Mouse (Mus musculus) limb, embryonic 14.5 days (tissue): ENCODE measurements around the gene Rbfox1. TPM values are rescaled to one million over a fixed set of nuclear protein-coding genes. Genes with fewer than 3 reads are reported as not detected.

Experiments used
- ATAC-seq: fragments of 200-750 bp; cut with Nextera tagmentation; 2 replicates; pipeline ENCODE4 v1.8.0; 2017; ENCODE audit warnings: low read depth, moderate number of reproducible peaks, moderate TSS enrichment; ENCODE audit not compliant: low FRiP score
- DNase-seq: peaks from one replicate; pipeline ENCODE4 v3.0.0-alpha.2; 2015; ENCODE audit warnings: low spot score
- H3K27ac ChIP-seq: fragments of 300-500 bp; sonication (generic); replicated peaks from 2 replicates; pipeline ENCODE4 v1.5.1; 2014; ENCODE audit warnings: low read depth, mild to moderate bottlenecking, low read length, moderate library complexity, mixed read lengths
- H3K27me3 ChIP-seq: fragments of 300-500 bp; sonication (generic); 2 replicates; pipeline ENCODE4 v1.6.1; 2014; ENCODE audit warnings: low read length, mixed read lengths; ENCODE audit not compliant: control insufficient read depth, insufficient read depth
- H3K36me3 ChIP-seq: fragments of 300-500 bp; sonication (generic); 2 replicates; pipeline ENCODE4 v1.6.1; 2014; ENCODE audit warnings: mild to moderate bottlenecking, low read length, moderate library complexity, mixed read lengths; ENCODE audit not compliant: control insufficient read depth, insufficient read depth
- H3K4me1 ChIP-seq: fragments of 300-500 bp; sonication (generic); 2 replicates; pipeline ENCODE4 v1.6.1; 2014; ENCODE audit warnings: antibody characterized with exemption, low read length, mixed read lengths; ENCODE audit not compliant: control insufficient read depth, insufficient read depth
- H3K4me2 ChIP-seq: fragments of 300-500 bp; sonication (generic); replicated peaks from 2 replicates; pipeline ENCODE4 v1.6.1; 2014; ENCODE audit warnings: low read depth, mild to moderate bottlenecking, low read length, moderate library complexity; ENCODE audit not compliant: severe bottlenecking
- H3K4me3 ChIP-seq: fragments of 300-500 bp; sonication (generic); replicated peaks from 2 replicates; pipeline ENCODE4 v1.5.1; 2014; ENCODE audit warnings: low read length
- H3K9ac ChIP-seq: fragments of 300-500 bp; sonication (generic); 2 replicates; pipeline ENCODE4 v1.6.1; 2014; ENCODE audit warnings: mild to moderate bottlenecking, low read depth, low read length, moderate library complexity; ENCODE audit not compliant: severe bottlenecking
- H3K9me3 ChIP-seq: fragments of 300-500 bp; sonication (generic); 2 replicates; pipeline ENCODE4 v1.6.1; 2016; ENCODE audit warnings: low read length; ENCODE audit not compliant: control insufficient read depth
- POLR2A ChIP-seq: fragments of 200-500 bp; IDR thresholded peaks from 2 replicates; pipeline ENCODE4 v1.8.0; 2012; ENCODE audit warnings: inconsistent platforms, mild to moderate bottlenecking, moderate library complexity, borderline replicate concordance; ENCODE audit not compliant: insufficient read depth, insufficient read length; ENCODE audit errors: extremely low read depth
- whole genome bisulfite sequencing: fragments of 180-500 bp; shearing (Covaris S2); extraction: QIAGEN DNeasy Blood & Tissue Kit; methylation state at CpG from one replicate; pipeline ENCODE4 v1.1.7; 2014; 5-methylcytosine and 5-hydroxymethylcytosine counted together
- polyA plus RNA-seq, 2 experiments: library from polyadenylated mRNA; depleted of rRNA in 1 of 2; stranded (reverse) in 1 of 2; unstranded in 1 of 2; fragments of >200 nt; fragmentation: Nextera tagmentation in 1 of 2; extraction: Ambion mirVana in 1 of 2; gene quantifications; 2 replicates each; pipeline versions ENCODE4 v1.2.1 to v1.2.3; 2012 to 2014

The Rbfox1 gene
- polyA plus RNA-seq, 2 experiments = 3.8 to 6.0 TPM

DNA sequence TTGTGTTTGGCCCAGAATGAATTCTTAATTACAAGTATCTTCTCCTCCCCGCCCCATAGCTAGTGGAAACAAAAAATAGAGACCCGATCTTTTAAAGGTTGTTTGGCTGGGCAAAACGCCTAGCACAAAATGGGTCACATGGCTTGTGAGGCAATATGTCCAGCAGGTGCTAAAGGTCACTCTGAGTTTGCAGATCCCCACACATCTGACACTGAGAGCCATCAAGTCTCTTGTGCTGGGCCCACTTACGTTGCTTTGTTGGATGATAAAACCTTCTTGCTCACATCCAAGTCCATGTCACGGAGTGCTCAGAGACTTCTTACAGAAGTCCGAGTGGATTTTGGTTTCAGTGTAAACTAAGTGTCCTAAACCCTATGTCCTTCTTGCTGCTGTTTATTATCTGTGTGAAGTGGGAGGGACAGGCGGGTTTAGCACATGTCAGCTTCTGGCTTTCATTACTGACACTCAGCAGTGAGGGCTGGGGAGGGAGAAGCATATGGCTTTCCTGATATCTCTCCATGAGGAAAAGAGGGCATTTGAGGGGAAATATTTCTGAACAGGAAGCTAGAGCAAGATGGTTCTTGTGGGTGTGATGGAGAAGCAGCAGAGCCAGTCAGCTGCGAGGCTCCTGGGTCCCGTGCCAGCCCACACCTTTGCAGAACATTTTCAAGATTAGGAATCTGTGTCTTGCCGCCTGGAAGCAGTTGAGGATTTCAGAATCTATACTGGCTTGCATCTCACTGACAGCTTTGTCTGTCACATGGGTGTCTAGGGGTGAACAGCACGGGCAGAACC, 1214.5 kb downstream of the Rbfox1 start:
- no peak overlapping the region for H3K4me2 ChIP-seq
- no peak overlapping the region for H3K27ac ChIP-seq
- DNase-seq (no peak), ATAC-seq (no peak)
- 39% methylated on average over 11 of the region's 11 CpGs for WGBS
- no peaks in the 10 kb centered on the region for H3K36me3 ChIP-seq
- H3K4me3 ChIP-seq = no peak overlapping the region
- no peaks in the 10 kb centered on the region for H3K27me3 ChIP-seq
- no peak for TF ChIP-seq POLR2A
- no peak overlapping the region for H3K9ac ChIP-seq
- H3K9me3 ChIP-seq = no peaks in the 10 kb centered on the region
- no peaks in the 10 kb centered on the region for H3K4me1 ChIP-seq

DNA sequence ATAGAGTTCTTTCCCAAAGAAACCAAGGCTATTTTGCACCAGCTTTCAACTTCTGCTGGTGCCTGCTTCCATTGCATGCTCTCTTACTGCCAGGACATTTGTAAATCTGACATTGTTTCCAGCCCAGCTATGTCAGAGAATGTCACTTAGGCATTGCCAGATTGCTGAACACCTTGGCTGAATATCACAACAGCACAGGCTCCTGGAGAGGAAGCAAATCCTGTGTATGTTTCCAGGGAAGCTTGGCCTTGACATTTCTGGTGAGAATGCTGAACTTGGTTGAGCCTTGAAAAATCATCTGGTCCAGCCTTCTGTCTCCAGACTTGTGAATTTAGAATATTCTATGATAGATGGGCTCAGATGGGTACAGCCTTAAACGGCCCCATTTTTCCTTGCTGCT, 1217.3 kb downstream of the Rbfox1 start:
- no peak overlapping the region for H3K9ac ChIP-seq
- no peaks in the 10 kb centered on the region for H3K9me3 ChIP-seq
- H3K27me3 ChIP-seq = no peaks in the 10 kb centered on the region
- no peak overlapping the region for H3K4me2 ChIP-seq
- no peaks in the 10 kb centered on the region for H3K36me3 ChIP-seq
- ATAC-seq (no peak), DNase-seq (no peak)
- H3K4me3 ChIP-seq = no peak overlapping the region
- no peak for TF ChIP-seq POLR2A
- H3K4me1 ChIP-seq = no peaks in the 10 kb centered on the region
- WGBS = 79% methylated on average over 1 of the region's 1 CpGs
- H3K27ac ChIP-seq = no peak overlapping the region

DNA sequence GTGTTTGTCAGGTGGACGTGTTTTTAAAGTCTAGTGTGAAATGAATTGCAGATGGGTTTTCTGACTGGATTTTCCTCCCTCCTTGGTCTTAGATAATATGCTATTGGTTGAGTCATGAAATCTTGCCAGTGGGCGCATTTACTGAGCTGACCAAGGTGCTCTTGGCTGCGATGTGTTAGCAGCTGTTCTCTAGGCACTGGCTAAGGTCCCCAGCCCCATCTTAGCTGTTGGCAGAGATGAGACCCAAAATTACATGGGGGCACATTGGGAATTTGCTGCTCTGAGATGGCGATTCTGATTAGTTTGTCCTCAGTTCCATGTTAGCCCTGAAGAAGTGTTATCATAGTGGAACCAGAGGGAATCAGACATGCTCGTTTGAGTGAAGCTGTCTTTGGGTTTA, 1218.1 kb downstream of the Rbfox1 start:
- no peak for TF ChIP-seq POLR2A
- WGBS = 72% methylated on average over 5 of the region's 5 CpGs

DNA sequence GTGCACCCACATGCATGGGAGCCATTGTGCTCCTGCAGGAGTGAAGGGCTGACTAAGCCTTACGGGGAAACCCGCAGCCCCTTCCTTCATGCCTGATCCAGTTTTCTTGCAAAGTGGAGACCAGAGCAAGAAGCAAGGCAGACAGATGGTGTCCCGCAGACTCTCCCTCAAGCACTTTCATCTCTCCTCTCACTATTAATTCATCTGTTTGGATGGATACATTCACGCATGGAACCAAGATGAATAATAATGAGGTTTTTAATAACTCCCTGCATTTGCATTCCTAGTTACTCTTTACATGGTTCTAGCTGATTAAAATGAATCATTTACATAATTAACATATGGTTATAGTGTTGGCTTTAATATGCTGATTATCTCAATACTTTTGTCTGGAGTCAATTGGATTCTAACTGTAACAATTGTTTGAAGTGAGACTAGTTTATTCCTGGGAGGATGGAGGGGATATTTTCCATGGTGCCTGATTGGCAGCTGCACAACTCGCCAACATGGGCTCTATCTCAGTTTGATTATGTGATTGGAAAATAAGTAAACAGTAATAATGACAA, 1221.4 kb downstream of the Rbfox1 start:
- no peak overlapping the region for H3K4me3 ChIP-seq
- DNase-seq = no peak
- no peaks in the 10 kb centered on the region for H3K9me3 ChIP-seq
- H3K4me1 ChIP-seq = no peaks in the 10 kb centered on the region
- H3K4me2 ChIP-seq = no peak overlapping the region
- no peak for TF ChIP-seq POLR2A
- H3K27ac ChIP-seq = no peak overlapping the region
- H3K36me3 ChIP-seq = no peaks in the 10 kb centered on the region
- H3K27me3 ChIP-seq = no peaks in the 10 kb centered on the region
- WGBS = 90% methylated on average over 5 of the region's 5 CpGs
- H3K9ac ChIP-seq = no peak overlapping the region
- no peak for ATAC-seq

More for the DNA sequence above, 1218.1 kb downstream of the Rbfox1 start:
- DNase-seq (no peak), ATAC-seq (no peak)
- Histone ChIP-seq H3K4me1 (no peaks in the 10 kb centered on the region), H3K27me3 (no peaks in the 10 kb centered on the region), H3K4me2 (no peak overlapping the region), H3K36me3 (no peaks in the 10 kb centered on the region), H3K9me3 (no peaks in the 10 kb centered on the region), H3K4me3 (no peak overlapping the region), H3K9ac (no peak overlapping the region), H3K27ac (no peak overlapping the region)

DNA sequence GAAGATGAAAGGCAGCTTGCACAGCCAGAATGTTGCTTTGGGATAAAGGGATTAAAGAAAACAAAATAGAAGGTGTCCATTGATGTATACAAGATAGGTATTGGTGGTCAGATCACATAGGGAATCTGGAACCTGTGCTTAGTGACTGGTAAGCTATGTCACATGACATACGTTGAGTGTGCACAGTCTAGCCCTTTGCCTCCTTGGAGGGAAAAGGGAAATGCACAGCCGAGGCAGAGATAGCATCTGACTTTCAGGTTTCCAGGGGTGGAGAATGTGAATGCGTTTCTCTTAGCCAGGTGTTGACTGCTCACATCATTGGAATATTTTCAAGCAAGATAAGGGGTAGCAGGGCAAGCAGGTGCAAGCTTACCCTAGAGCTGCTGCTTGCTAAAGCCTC, 1230.8 kb downstream of the Rbfox1 start:
- 60% methylated on average over 3 of the region's 3 CpGs for WGBS
- H3K4me3 ChIP-seq = no peak overlapping the region
- H3K27me3 ChIP-seq = no peaks in the 10 kb centered on the region
- no peaks in the 10 kb centered on the region for H3K4me1 ChIP-seq
- no peaks in the 10 kb centered on the region for H3K9me3 ChIP-seq
- no peaks in the 10 kb centered on the region for H3K36me3 ChIP-seq
- H3K4me2 ChIP-seq = no peak overlapping the region
- no peak overlapping the region for H3K9ac ChIP-seq
- no peak for TF ChIP-seq POLR2A
- no peak for ATAC-seq
- DNase-seq = no peak
- no peak overlapping the region for H3K27ac ChIP-seq
